ENCODE assay signal across 1 mouse cellular context in genomic region chr11:115420336-115421190, GRCm38 (mm10).
A peak's percentile ranks its signal among the peaks of the same experiment; 100 is the strongest.
TF ChIP-seq lines count a peak whose summit lies in the region.

No protein-coding gene starts in this region.

TF ChIP-seq in MEL, 35 proteins besides CTCF, POLR2A, EP300 and RAD21 (continued from another document):
- TF ChIP-seq UBTF (IDR thresholded peaks at IDR 0.05; ENCODE audit: borderline replicate concordance, insufficient read depth, low read depth, low read length) (0 out of 2 replicates have a peak, but pooled peaks have one; percentile 38), KAT2A (conservative IDR thresholded peaks at IDR 0.05; ENCODE audit: low read depth, low read length) (no peak), MAZ (IDR thresholded peaks at IDR 0.05; ENCODE audit: low read depth, low read length) (peak; percentile 66), MAFK (IDR thresholded peaks at IDR 0.05; ENCODE audit: borderline replicate concordance, low read depth, low read length) (no peak), MYB (IDR thresholded peaks at IDR 0.05; ENCODE audit: low read depth, low read length) (no peak), MXI1 (IDR thresholded peaks at IDR 0.05; ENCODE audit: low read depth, low read length) (peak; percentile 28; the same call in 1 of the 2 replicates)
